Mouse (Mus musculus): Measurements from ENCODE around the gene Cyp8b1.

Gene Cyp8b1

DNA sequence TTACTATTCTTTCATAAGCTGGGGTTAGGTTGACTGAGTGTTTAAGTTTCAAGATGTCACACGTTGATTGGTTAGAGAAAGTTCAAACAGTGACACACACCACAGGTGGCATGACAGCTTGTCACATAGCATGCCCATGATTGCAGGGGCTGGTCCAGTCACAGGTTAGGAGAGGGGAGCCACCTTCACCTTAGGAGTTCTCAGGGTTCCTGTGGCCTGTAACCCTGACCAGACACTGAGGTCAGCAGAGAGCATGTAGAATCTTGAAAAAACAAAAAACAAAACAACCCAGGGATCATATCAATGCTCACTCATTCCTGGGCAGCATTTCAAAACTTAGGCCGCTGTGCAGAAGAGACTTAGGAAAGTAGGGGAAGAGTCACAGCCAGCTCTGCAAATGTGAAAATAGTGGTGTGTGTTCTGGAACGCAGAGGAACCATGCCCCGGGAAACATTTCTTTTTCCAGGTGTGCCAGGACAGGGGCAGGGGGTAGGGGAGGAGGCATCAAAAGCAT lies 26.1 kb downstream of the Cyp8b1 start:
- DNase-seq: no peak

DNA sequence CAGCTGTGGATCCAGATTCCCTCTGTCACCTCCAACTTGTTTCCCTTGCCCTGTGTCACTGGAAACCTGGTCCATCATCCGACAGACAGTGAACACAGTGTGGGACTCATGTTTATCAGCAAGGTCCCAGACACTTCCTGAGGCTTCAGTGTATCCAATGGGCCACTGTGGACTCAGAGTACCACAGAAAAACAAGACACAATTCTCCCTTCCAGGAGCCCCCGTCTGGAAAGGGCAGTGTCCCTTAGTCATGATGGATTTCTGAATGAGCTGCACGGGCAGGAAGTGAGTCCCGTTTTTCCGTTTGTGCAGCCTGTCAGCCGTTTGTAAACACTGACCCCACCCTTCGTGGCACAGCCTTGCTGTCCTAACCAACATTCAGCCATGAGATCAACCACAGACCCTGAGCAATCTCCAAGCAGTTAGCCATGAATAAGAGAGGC lies 34.1 kb downstream of the Cyp8b1 start:
- DNase-seq: no peak

DNA sequence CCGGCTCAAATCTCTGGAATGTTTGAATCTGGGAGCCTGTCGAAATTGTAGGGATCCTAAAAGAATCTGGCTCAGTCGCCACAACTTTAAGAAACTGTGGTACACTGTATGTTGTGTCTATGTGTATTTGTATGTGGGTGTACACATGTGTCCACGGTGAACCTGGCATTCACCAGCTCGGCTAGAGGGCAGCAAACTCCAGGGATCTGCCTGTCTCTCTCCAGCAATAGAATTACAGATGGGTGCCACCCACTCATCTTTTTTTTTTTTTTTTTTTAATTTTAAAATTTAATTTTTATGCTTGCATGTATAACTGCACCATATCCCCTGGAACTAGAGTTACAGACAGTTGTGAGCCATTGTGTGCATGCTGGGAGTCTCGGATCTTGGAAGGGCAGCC lies 34.8 kb downstream of the Cyp8b1 start:
- no peak for DNase-seq

DNA sequence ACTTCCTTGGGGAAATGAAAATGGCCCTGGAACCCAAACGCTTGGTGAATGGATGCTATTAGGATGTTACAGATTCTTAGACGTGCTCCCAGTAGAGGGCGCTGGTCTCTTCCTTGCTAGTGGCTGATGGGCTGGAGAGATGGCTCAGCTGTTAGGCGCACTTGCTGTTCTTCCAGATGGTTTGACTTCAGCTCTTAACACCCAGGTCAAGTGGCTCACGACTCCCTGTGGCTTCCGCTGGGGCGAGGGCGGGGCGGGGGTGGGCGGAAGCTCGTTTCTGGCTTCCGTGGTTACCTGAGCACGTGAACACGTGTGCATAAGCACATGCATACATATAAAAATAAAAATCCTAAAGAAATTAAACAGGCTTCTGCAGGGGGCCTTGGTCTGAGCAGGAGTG lies 35.3 kb downstream of the Cyp8b1 start:
- peak; percentile 22 for DNase-seq

DNA sequence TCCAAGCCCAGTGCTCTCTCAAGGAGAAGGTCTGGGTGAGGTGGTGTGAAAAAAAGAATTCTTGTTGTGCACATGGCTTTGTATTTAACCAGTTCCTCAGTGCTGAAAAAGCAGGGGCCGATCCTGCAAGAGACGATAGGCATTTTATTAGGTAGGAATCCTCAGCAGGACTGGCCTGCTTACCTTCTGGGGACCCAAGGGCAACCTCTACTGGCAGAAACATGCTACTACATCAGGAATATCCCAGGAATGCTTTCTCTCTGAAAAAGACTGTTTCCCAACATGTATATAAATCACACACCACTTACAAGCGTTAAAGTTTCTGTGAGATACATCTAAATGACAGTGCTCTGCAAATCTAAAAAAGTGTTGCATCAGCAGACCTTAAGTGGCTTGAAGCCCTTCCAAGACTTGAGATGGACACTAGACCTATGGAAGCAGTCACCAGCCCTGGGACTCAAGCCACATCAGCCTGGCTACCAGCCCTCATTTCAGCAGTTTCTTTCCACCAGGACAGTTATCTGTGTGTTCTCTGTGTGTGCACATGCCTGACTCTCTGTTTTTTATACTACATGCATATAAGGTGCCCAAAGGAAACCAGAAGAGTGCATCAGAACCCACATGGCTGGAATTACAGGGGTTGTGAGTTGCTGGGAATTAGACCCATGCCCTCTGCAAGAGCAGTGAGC lies 38.9 kb downstream of the Cyp8b1 start:
- peak; percentile 51 for DNase-seq

DNA sequence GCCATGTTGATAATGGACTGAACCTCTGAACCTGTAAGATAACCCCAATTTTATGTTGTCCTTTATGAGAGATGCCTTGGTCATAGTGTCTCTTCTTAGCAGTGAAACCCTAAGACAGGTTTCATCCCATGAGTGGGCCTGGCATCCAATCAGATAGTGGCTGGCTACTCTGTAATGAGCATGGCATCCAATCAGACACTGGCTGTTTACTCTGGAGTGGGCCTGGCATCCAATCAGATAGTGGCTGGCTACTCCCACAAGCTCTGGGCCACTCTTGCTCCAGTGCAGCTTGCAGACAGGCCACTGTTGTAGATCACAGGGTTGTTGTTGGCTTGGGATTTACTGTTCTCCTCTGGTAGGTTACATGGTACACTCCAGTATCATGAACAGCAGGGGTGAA lies 42.5 kb downstream of the Cyp8b1 start:
- no peak for DNase-seq

DNA sequence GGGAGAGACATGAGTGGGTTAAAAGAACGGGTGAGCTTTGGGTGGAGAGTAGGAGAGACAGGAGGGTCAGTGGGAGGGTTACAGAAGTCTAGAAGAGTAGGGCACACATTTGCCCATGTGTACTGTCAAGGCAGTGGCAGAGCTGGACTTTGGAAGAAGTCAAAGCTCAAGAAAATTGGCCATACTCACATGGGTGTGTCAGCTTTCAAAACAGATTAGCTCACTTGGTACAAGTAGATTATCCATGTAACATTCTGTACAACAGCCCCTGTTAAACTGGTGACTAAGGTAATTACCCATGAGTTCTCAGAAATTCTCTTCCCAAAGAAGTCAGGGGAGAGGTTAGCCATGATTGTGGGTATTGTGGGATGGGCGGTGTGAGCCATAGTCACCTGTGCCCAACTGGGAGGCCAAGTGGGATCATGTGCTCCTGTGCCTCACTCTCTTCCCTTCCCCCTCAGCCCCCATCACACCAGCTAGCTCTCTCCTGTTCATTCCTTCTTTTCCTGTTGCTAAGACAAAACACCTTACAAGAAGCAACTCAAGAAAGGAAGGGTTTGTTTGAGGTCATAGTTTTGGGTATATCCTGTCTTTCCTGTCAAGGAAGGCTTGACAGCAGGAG lies 43.9 kb downstream of the Cyp8b1 start:
- DNase-seq: no peak

DNA sequence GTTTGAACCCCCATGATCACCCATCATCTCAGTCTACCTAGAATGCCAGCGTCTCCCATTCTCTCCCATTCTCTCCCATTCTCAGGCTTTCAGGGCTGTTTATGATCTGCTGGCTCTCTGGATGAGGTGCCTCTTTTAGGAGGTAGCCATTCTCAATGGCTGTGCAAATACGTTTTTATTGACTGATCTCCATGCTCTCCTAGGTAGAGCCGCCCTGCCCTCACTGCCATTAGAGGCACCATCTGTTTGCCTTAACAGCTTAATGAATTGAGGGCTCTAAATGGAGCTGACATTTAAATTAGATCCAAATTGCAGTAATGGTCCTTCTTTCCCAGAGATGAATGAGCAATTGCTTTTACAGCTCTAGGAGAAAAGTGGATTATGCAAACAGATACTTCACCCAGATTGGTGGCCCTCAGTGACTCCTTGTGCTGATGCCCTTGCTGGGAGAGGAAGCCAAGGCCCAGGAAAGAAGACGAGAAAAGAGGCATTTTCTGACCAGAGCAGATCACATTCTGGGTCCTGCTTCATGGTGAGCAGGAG lies 46.1 kb downstream of the Cyp8b1 start:
- DNase-seq: no peak

DNA sequence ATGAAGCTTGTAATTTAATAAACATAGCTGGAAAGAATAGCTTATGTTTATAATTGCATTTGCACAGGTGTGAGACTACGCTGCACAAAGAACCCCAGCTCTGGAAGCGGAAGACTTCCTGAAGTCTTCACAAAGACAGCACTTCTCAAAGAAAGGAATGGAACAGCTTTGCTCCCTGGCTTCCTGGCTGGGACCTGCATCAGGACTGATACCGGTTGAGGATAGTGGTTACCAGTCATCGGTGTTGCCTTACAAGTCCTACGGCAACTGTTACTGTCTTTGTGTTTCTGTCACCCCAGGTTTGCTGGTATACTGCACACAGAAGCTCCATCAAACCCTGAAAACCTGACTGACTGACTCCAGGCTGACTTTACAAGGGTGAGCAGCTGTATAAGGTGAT lies 46.7 kb downstream of the Cyp8b1 start:
- no peak for DNase-seq

DNA sequence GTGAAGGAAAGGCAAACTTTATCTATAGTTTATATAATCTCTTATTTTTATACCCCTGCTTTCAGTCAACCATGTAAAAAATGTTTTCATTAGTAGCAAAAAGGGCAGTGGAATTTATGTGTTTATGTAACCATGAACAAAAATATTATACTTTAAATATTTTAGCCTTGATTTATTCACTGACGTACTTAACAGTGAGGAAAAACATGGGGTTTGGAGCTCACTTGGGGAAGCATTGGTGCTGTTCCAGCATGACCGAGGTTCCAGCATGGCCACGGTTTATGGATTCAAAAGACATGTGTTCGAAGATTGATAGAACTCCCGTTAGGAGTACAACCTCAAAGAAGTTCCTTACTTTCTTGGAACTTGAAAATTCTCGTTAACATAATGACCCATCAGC lies 47.9 kb downstream of the Cyp8b1 start:
- DNase-seq: no peak

DNA sequence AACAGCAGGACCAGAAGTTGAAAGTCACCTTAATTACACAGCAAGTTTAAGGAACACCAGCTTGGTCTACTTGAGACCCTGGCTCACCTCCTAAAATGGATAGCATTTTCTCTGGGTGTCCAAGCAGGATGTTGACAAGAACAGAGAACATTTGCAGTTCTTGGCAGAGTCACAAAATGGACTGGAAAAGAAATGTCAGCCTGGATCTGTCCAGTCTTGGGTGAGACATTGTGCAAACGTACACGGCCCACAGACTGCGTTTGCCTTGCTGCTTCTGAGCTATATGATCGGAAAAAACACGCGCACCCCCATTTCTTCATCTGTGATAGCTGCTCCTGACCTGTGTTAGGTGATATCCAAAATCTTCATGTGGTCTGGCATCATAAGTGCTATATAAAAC lies 48.5 kb downstream of the Cyp8b1 start:
- DNase-seq: no peak

DNA sequence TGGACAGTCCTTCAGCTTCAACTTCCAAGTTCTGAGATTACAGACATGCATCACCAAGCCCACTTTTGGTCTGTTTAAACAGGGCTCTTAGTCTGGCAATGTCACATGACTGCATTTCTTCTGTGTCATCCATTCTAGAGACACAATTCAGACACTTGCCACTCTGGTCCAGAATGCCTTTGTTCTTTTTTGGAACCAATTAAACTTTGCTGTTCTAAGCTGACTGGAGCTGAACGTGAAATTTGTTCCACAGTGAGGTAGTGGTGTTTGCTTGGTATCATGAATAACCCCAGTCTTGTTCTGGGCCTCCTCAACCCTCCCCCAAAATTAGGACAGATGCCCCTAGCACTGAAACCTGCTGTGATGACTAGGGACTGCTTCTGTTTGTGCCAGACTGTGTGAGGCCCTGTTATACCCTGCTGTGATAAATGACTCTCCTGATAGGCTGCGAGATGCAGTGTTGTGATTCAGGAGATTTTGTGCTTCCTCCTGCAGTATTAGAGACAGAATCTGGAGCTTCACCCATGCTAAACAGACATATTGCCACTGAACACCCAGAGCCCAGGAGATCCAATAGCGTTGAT lies 50.6 kb downstream of the Cyp8b1 start:
- DNase-seq: no peak

DNA sequence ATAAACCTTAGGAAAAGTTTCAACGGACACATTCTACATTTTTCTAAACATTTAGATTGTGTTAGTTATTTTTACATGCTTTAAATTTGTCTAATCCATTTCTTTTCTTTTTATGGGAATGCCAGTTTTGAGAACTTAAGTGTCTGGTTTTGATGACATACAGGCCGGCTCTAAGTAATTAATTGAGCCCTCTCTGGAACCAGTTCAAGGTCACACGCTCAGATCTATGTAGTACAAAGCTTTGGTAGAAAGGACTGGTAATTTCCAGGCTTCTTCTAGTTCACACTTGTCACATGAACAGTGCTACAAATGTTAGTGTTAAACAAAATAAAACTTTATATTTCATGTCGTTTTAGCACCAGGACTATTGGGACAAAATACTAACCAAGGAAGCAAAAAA lies 51.3 kb downstream of the Cyp8b1 start:
- no peak for DNase-seq

All from cerebellum, adult 11-12 months (tissue).